Mouse (Mus musculus): Measurements from ENCODE around the gene Gm9918.

The Gm9918 gene

DNA sequence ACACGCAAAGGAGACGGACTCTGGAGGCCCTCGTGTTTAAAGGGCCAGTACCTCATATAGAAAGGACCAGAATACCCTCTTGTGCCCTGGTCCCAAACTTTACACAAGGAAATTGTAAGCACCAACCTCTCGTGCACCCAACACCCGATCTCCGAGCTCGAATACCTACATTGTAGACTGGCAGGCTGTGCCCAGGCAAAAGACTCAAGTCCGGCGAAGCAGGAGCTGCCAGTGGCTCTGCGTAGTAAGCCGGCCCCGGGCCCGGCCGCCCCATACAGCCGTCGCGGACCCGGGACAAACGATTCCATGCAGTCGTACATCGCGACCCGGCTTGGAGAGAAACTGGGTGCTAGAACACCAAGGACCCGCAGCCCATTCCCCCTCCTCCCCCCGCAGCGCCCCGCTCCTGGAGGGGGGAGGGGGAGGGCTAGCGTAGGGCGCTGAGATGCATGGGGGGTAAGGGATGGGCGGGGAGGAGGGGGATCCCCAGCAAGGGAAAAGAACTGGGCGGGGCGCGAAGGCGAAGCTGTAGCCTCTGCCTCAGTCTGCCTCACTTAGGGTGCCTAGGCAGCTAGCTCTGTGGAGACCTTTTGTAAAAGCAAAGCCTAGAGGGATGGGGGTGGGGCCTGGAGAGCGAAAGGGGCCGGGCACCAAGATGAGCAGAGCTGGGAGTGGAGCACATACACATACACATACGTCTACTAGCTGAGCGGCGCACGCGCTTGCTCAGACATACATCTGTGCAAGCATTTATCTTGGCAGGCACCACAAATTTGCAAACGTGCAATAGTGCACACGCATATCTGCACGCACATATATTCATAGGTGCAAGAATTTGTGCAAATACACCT, 24.2 kb upstream of the Gm9918 start:
- peak; percentile 61 to 81 for DNase-seq (ENCODE audit: low spot score in 2 of 2)

DNA sequence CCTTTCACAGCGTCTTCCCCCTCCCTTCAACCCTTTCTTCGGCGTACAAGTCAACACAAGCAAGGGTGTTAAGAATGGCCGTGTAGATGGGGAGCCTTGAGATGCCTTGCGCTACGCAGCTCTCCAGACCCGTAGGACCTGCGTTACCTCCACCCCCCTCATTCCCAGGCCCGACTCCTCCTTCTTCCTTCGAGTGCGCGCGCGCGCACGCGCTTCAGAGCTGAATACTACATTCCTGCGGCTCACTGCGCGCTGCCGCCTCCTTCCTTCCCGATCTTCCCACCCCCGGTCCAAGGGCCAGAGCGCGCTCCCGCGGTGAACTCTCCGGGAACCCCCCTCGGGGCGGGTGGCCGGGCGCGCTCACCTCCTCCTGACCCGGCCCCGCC, 23.5 kb upstream of the Gm9918 start:
- DNase-seq (ENCODE audit: low spot score in 2 of 2): peak; percentile 85 to 91

- DNase-seq (ENCODE audit: low spot score in 2 of 2): peak; percentile 28 to 35
These were observed 22.9 kb upstream of the Gm9918 start for GRCm38 (mm10) chr15:102247252-102248130.

DNA sequence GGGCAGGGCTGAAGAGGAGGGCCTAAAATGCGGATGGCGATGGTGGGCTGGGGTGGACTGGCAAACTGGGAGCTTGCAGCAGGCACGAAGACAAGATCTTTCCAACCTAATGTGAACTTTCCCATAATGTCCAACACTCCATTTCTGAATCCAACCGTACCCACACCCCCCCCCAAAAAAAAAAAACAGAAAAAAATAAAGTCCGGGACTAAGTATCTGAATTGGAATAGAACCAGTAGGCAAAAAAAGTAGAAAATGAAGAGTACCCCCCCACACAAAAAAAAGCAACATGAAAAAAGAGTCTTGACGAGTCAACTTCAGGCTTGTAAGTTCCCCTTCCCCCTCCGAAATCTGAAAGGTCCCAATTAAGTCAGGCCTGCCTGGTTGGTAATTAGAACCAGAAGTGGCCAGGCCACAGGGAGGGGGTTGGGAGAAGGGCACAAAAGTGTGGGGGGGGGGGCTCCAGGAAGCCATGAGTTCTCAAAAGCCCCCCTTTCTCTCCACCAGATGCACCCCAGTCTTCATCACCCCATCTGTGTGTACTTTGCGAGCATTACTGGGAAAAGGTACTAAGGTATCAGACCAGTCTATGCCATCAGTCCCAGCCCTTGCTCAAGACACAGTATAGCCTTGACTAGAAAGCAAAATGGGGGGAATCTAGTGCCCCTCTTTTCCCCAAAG, 22.1 kb upstream of the Gm9918 start:
- no peak for DNase-seq (ENCODE audit: low spot score in 2 of 2)

GRCm38 (mm10) chr15:102248812-102249191, 21.6 kb upstream of the Gm9918 start:
- no peak for DNase-seq (ENCODE audit: low spot score in 2 of 2)

DNA sequence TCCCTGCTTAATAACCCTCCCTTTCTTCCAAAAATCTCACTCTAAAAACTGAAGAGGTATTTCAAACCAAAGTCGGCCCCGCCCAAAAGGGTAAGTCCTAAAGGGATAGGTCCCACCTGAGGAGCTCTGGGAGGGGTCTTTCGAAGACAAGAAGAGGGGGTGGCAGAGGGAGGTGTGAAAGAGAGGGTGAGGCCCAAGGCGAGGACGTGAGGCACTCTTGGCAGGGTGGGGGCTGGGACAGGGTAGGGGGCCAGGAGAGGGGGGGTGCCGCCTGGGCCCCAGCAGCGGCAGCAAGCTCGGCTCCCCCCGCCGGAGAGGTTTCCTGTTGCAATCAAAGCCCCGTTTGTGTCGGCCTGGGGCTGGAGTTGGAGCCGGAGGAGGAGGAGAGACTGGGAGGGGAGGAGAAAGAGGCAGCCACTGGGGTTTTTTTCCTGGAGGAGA, 21.1 kb upstream of the Gm9918 start:
- DNase-seq (ENCODE audit: low spot score in 2 of 2): peak in 1 of 2 experiments; percentile 21

GRCm38 (mm10) chr15:102249967-102250366, 20.4 kb upstream of the Gm9918 start:
- DNase-seq (ENCODE audit: low spot score in 2 of 2): no peak

GRCm38 (mm10) chr15:102250521-102250920, 19.8 kb upstream of the Gm9918 start:
- DNase-seq (ENCODE audit: low spot score in 2 of 2): no peak

DNA sequence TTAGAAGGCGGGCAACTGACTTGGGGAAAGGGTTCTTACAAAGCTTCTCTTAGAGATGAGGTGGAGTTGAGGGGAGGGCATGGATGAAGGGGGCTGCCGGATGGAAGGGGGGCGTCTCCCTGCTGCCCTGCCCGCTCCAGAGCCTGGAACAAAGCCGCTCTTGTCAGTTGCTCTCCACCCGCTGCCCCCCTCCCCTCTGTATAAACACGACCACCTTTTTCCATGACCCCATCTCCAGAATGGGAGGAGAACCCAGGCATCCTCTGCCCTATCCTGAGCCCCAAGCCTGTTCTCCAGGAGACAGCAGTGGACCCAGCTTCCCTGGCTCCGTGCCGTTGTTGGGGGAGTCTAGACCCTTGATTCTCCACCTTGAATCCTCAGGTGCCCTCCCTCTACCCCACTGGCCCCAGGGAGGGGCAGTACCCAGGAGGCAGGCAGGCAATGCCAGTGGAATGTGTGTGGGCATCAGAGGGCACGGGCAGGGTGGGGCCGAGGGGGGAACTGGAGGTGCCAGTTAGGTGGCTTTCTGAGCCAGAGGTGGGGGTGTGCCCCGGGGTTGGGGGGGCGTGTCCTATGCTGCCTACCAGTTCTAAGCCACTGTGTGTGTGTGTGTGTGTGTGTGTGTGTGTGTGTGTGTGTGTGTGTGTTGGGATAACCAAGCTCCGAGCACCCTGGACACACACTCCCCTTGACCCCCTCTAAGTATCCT, 14.7 kb upstream of the Gm9918 start:
- DNase-seq (ENCODE audit: low spot score in 2 of 2): no peak

GRCm38 (mm10) chr15:102256431-102257201, 13.7 kb upstream of the Gm9918 start:
- peak in 1 of 2 experiments; percentile 37 for DNase-seq (ENCODE audit: low spot score in 2 of 2)

GRCm38 (mm10) chr15:102257202-102258075, 12.9 kb upstream of the Gm9918 start, which contains the start of gene Rarg:
TSS of gene Rarg (minus strand) at chr15:102257517.
- no peak for DNase-seq (ENCODE audit: low spot score in 2 of 2)

GRCm38 (mm10) chr15:102258076-102258470, 12.3 kb upstream of the Gm9918 start:
- DNase-seq (ENCODE audit: low spot score in 2 of 2): peak in 1 of 2 experiments; percentile 41

DNA sequence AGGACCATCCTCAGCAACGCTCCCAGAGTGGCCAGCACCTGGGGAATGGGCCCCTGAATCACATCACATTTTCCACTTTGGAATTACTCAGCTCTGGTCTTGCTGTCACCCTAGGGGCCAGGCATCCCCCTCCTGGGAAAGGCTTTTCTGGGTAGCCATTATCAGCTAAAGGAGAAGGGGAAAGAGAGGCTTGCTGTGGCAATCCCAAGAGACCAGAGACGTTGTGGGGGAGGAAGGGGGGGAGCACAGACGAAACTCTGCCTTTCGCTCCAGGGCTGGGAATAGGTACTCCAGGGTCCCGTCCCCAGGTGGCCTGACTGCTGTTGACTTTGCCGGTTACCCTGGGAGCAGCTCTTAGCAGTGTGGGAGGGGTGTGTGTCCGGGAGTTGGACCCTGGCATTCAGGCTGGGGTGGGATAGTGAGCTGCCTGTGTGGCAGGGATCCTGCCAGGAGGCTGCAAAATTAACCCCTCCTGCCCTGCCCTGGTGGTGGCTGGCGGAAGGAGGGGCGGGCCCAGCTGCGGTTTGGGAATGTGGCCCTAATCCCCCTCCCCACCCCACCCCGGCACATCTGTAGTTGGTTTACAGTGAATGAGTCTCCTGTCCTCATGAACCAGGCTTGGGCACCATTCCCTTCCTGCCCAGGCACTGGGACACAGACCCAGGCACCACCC, 11.6 kb upstream of the Gm9918 start:
- DNase-seq (ENCODE audit: low spot score in 2 of 2): no peak

- DNase-seq (ENCODE audit: low spot score in 2 of 2): peak; percentile 59 to 71
These were observed 7.8 kb upstream of the Gm9918 start for GRCm38 (mm10) chr15:102262582-102262981.

- DNase-seq (ENCODE audit: low spot score in 2 of 2): no peak
These were observed 7.3 kb upstream of the Gm9918 start for GRCm38 (mm10) chr15:102263037-102263436.

DNA sequence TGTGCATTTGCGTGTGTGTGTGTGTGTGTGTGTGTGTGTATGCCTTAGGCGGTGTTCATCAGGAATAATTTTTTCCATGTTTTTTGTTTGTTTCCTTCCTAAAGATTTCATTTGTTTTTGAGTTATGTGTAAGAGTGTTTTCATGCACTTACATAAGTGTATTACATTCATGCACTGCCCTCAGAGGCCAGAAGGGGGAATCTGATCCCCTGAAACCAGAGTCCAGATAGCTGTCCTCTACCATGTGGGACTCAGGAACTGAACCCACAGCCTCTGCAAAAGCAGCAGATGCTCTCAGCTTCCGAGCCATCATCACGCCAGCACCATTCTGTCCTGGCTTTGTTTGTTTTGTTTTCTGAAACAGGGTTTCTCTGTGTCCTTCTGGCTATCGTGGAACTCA, 4.8 kb upstream of the Gm9918 start:
- no peak for DNase-seq (ENCODE audit: low spot score in 2 of 2)

- DNase-seq (ENCODE audit: low spot score in 2 of 2): no peak
These were observed 1.1 kb downstream of the Gm9918 start for GRCm38 (mm10) chr15:102271441-102271840.

- DNase-seq (ENCODE audit: low spot score in 2 of 2): no peak
These were observed 3.8 kb downstream of the Gm9918 start for GRCm38 (mm10) chr15:102273982-102274716.
